Mouse (Mus musculus) megakaryocyte, embryonic 14.5 days (primary cell): ENCODE measurements around the gene Psmc3ip. TPM values are rescaled to one million over a fixed set of nuclear protein-coding genes. Genes with fewer than 3 reads are reported as not detected.

Source experiments
- H3K27me3 ChIP-seq: replicated peaks from 2 replicates; pipeline ENCODE3; 2012; ENCODE audit warnings: inconsistent platforms
- H3K36me3 ChIP-seq: replicated peaks from 2 replicates; pipeline ENCODE3; 2012; ENCODE audit warnings: low read length, inconsistent platforms, mixed read lengths
- H3K4me1 ChIP-seq: 2 replicates; pipeline ENCODE4 v1.6.1; 2012; ENCODE audit warnings: inconsistent platforms
- H3K4me3 ChIP-seq: replicated peaks from 2 replicates; pipeline ENCODE3; 2012; ENCODE audit warnings: moderate library complexity, mild to moderate bottlenecking, inconsistent platforms
- H3K9me3 ChIP-seq: 2 replicates; pipeline ENCODE4 v1.6.1; 2012; ENCODE audit warnings: inconsistent platforms
- FLI1 ChIP-seq: IDR thresholded peaks from 2 replicates; pipeline ENCODE4 v1.6.1; 2012; ENCODE audit warnings: low read length, inconsistent platforms, mixed read lengths
- GATA1 ChIP-seq: IDR thresholded peaks from 3 replicates; pipeline ENCODE4 v1.6.1; 2012; ENCODE audit warnings: mixed read lengths, low read length, inconsistent platforms, borderline replicate concordance
- polyA plus RNA-seq: library from polyadenylated mRNA; stranded (reverse); fragments of >175 nt; gene quantifications from 2 replicates; pipeline ENCODE4 v1.2.3, GENCODE M21; 2012; ENCODE audit warnings: low replicate concordance; ENCODE audit not compliant: insufficient read depth

The Psmc3ip gene
- polyA plus RNA-seq, 1 experiment = 10.4 TPM

DNA sequence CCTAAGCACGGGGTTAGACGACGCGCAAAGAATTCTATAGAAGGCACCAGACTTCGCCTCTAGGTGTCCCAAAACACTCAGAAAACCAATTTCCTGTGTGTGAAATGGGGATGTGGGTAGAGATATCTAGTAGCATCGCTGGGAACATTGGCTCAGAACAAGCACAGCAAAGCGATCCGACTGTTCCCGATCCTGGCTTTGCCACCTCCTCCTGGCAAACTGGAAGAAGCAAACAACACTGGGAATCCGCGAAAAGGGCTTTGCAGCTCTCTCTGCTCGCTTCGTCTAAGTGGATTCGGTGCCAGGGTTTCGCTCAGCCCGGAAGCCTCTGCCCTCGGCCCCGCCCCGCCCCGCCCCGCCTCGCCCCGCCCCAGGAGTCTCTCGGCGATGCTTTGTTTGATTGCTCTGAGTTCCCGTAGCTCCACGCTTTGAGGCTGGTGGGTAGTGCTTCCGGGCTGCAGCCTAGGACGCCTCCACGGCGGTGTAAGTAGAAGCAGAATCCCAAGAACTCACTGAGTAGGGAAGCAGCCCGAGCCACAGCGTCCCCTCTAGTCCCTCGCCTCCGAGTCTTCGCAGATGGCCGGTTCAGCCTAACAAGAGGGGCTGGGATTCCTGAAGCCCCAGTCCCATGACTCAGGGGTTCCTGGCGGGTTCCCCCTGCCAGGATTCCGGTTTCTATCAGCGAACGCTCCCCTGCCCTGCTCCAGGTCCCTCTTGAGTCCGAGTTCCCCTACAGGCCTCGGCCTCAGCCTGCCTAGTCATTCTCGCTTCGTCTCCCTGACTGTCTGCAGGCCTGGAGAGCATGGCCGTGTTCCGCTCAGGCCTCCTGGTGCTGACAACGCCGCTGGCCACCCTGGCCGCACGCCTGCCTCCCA is 12.8 kb downstream of the Psmc3ip start, which contains the start of gene Coasy:
Coasy (plus strand) TSS at position 358 of the 875 bp plus-strand sequence.
- H3K4me3 ChIP-seq = peak within 1 kb of the TSS; percentile 99
- no peaks in the 10 kb centered on the region for H3K9me3 ChIP-seq
- H3K27me3 ChIP-seq = peaks cover 21% of the 10 kb centered on the region
- TF ChIP-seq FLI1 (no peak), GATA1 (no peak)
- peaks cover 35% of the 10 kb centered on the region for H3K36me3 ChIP-seq
- peaks cover 78% of the 10 kb centered on the region for H3K4me1 ChIP-seq

DNA sequence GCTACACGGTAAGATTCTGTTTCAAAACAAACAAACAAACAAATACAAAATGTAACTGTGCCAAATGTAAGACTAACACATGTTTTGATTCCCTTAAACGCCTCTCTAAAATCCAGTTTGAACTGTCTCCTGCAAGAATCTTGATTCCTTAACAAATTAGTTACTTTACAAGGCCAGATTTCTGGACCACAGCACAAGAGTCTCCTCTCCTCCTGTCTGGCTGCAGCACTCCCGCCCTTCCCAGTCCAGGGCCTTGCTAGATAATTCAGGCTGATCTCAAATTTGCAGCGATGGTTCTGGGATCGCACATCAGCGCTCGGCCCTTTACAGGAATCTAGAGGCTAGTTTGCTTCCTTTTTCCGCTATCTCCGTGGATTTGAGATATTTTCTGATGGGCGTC is 13.6 kb downstream of the Psmc3ip start:
- Histone ChIP-seq H3K4me1 (peaks cover 73% of the 10 kb centered on the region), H3K9me3 (no peaks in the 10 kb centered on the region), H3K27me3 (peaks cover 21% of the 10 kb centered on the region), H3K4me3 (peak overlapping the region; percentile 99), H3K36me3 (peaks cover 43% of the 10 kb centered on the region)
- TF ChIP-seq FLI1 (no peak), GATA1 (no peak)

DNA sequence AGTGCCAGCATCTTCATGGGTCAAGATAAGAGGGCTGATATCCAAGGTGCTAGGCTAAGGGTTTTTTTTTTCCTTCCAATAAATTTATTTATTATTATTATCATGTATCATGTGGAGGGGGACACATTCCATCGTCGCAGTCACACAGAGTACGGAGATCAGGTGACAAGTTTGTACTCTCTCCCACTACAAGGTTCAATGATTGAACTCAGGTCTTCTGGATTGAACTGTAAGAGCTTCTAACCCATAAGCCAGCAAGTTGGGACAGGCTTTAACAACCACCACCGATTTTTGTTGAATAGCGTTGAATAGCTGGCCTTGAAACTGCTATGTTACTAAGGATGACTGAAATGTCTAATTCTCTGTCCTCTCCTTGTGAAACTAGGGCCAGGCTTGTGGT is 14.8 kb downstream of the Psmc3ip start:
- no peak for TF ChIP-seq FLI1

DNA sequence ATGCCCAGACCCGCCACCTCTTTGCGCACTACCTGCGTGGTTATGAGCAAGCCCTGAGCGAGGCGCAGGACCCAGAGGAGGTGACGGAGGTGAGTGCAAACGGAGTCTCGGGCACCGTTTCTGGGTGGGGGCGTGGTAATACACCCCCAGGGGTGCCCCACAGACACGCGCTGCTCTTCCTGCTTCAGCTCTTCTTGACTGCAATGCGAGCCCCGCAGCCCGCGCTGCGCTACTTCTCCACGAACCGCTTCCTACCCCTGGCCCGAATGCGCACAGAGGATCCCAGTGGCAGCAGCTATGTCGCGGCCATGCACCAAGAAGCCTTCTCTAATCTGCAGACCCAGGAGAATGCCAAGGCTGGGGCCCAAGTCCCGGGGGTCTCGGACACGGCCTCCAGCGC is 15.5 kb downstream of the Psmc3ip start:
- TF ChIP-seq FLI1 (no peak), GATA1 (no peak)
- peak overlapping the region; percentile 87 for H3K4me3 ChIP-seq
- H3K27me3 ChIP-seq = peaks cover 21% of the 10 kb centered on the region
- peaks cover 54% of the 10 kb centered on the region for H3K4me1 ChIP-seq
- H3K9me3 ChIP-seq = no peaks in the 10 kb centered on the region
- peaks cover 36% of the 10 kb centered on the region for H3K36me3 ChIP-seq

More for the DNA sequence above, 14.8 kb downstream of the Psmc3ip start:
- Histone ChIP-seq H3K27me3 (peaks cover 21% of the 10 kb centered on the region), H3K36me3 (peaks cover 40% of the 10 kb centered on the region), H3K4me1 (peaks cover 61% of the 10 kb centered on the region), H3K4me3 (no peak overlapping the region), H3K9me3 (no peaks in the 10 kb centered on the region)

DNA sequence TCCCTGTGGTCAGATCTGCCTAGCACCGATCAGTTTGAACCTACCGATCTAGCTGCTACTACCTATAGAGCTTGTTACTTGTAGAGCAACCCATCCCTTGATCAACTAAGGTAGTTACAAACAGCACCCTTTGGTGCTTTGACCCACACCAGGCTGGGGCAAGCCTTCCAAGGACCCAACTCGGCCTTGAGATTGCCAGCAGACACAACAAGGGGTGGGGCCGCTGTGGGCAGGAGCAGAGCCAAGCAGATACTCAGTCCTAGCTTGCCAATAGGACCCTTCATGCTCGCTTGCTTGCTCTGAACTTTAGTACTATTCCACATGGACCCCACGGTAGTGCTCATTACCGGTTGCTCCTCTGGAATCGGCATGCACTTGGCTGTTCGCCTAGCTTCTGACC is 17.1 kb downstream of the Psmc3ip start, which contains the start of gene Hsd17b1:
Hsd17b1 (plus strand) TSS at position 291 of the 400 bp plus-strand sequence.
- TF ChIP-seq FLI1 (no peak), GATA1 (no peak)
- H3K4me3 ChIP-seq = no peak within 1 kb of the TSS
- peaks cover 53% of the 10 kb centered on the region for H3K4me1 ChIP-seq
- peaks cover 21% of the 10 kb centered on the region for H3K27me3 ChIP-seq
- peaks cover 38% of the 10 kb centered on the region for H3K36me3 ChIP-seq
- H3K9me3 ChIP-seq = no peaks in the 10 kb centered on the region

DNA sequence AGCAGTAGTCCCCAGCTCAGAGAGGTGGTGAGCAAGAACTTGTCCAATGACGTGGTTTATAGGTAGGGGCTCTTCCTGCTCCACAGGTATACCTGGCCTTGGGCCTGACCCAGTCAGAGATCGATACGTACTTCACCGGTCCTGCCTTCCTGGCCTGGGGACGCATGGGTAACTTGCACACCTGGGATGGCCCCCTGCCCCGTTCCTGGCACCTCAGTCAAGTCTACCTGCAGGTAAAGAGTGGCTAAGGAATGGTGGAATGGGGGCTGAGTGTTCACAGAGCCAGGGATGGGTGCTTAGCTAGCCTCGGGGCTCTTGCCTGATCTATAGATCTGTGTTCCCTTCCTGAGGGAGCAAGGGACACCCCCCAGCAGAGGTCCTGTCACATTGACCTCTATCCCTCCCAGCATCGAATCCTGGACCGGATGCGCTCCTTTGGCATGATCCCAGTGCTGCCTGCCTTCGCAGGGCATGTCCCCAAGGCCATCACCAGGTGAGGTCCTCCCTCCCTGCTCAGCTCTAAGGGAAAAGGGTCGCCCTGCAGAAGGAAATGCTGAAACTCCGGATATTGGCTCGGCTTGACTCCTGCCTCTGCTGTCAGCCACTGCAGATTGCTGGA is 23.3 kb downstream of the Psmc3ip start:
- peaks cover 66% of the 10 kb centered on the region for H3K4me1 ChIP-seq
- peaks cover 8% of the 10 kb centered on the region for H3K27me3 ChIP-seq
- H3K4me3 ChIP-seq = peak overlapping the region; percentile 42
- peaks cover 48% of the 10 kb centered on the region for H3K36me3 ChIP-seq
- TF ChIP-seq GATA1 (no peak), FLI1 (no peak)
- 0 out of 2 replicates have a peak, but pooled peaks cover 4% of the 10 kb centered on the region for H3K9me3 ChIP-seq

DNA sequence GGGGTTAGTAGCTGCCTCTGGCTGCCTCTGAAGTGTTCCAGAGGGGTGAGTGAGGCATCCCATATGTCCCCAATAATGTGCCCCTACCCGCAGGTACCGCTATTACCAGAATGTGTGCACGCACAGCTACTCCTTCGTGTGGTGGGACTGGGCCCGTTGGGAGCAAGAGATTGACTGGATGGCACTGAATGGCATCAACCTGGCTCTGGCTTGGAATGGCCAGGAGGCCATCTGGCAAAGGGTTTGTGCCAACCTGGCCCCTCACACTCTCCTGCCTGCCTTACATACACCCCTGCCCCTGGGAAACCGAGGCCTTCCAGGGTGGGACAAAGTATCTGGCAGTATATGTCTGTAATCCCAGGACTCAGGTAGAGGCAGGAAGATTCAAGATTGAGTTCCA is 24.2 kb downstream of the Psmc3ip start:
- Histone ChIP-seq H3K4me1 (peaks cover 75% of the 10 kb centered on the region), H3K27me3 (peaks cover 8% of the 10 kb centered on the region), H3K4me3 (peak overlapping the region; percentile 96), H3K9me3 (0 out of 2 replicates have a peak, but pooled peaks cover 4% of the 10 kb centered on the region), H3K36me3 (peaks cover 43% of the 10 kb centered on the region)
- no peak for TF ChIP-seq GATA1
- TF ChIP-seq FLI1 = no peak

DNA sequence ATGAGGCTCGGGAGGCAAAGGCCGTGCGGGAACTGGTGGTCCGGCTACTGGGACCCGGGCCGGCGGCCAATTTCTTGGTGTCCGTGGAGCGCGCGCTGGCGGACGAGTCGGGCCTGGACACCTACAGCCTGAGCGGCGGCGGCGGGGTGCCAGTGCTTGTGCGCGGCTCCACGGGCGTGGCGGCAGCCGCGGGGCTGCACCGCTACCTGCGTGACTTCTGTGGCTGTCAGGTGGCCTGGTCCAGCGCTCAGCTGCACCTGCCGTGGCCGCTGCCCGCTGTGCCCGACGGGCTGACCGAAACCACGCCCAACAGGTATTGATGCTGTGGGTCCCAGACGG is 25.1 kb downstream of the Psmc3ip start:
- TF ChIP-seq GATA1 (no peak), FLI1 (no peak)
- peaks cover 83% of the 10 kb centered on the region for H3K4me1 ChIP-seq

DNA sequence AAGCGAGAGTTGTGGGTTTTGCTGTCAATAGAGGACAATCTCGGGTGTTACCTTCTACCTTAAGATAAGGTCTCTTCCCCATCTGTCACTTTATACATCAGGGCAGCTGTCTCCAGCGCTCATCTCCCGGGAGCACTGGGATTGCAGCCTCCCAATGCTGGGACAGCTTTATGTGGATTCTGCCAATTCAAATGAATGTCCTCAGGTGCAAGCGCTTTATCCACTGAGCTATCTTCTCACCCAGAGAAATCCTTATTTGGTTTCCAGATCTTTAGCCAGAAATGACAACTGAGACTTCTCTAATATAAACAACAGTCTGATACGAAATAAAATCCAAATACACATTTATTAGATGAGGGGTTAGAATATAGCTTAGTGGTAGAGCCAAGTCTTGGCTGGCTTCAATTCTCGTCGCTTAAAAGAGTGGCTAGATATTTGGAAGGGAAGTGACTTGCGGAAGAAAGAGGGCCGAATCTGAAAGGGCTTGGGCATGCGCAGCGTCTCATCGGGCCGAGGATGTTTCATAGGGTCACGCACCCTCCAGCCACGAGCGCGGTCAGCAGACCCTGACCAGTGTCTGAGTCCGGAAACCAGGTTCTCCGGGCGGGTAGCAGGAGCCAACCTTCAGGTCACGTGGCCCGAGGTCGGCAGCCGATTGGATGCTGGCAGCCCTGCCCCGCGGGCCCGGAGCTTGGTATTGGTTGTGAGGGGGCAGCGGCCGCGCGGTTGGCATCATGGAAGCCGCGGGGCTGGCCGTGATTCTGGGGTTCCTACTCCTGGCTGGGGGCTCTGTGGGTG is 25.6 kb downstream of the Psmc3ip start, which contains the start of gene Naglu:
Naglu (plus strand) TSS at position 622 of the 798 bp plus-strand sequence.
- H3K4me3 ChIP-seq = peak within 1 kb of the TSS; percentile 96
- TF ChIP-seq FLI1 = no peak
- no peak for TF ChIP-seq GATA1
- H3K36me3 ChIP-seq = peaks cover 46% of the 10 kb centered on the region
- 0 out of 2 replicates have a peak, but pooled peaks cover 4% of the 10 kb centered on the region for H3K9me3 ChIP-seq
- H3K27me3 ChIP-seq = peaks cover 8% of the 10 kb centered on the region
- peaks cover 89% of the 10 kb centered on the region for H3K4me1 ChIP-seq

More for the DNA sequence above, 25.1 kb downstream of the Psmc3ip start:
- 0 out of 2 replicates have a peak, but pooled peaks cover 4% of the 10 kb centered on the region for H3K9me3 ChIP-seq
- peaks cover 44% of the 10 kb centered on the region for H3K36me3 ChIP-seq
- H3K27me3 ChIP-seq = peaks cover 8% of the 10 kb centered on the region
- peak overlapping the region; percentile 96 for H3K4me3 ChIP-seq
